Mouse (Mus musculus) testis, adult 2 months (tissue): Measurements from ENCODE around the gene Ltb.

ENCODE experiments used
- CTCF ChIP-seq: fragments of 200-500 bp; IDR thresholded peaks from 2 replicates; pipeline ENCODE4 v1.5.1; 2012; ENCODE audit warnings: low read depth, mild to moderate bottlenecking, inconsistent platforms, low read length, moderate library complexity; ENCODE audit not compliant: control insufficient read depth, insufficient read depth, insufficient replicate concordance
- POLR2A ChIP-seq: fragments of 200-500 bp; IDR thresholded peaks from 2 replicates; pipeline ENCODE4 v1.6.1; 2012; ENCODE audit warnings: low read depth, mild to moderate bottlenecking, inconsistent platforms, low read length, moderate library complexity; ENCODE audit not compliant: control insufficient read depth

DNA sequence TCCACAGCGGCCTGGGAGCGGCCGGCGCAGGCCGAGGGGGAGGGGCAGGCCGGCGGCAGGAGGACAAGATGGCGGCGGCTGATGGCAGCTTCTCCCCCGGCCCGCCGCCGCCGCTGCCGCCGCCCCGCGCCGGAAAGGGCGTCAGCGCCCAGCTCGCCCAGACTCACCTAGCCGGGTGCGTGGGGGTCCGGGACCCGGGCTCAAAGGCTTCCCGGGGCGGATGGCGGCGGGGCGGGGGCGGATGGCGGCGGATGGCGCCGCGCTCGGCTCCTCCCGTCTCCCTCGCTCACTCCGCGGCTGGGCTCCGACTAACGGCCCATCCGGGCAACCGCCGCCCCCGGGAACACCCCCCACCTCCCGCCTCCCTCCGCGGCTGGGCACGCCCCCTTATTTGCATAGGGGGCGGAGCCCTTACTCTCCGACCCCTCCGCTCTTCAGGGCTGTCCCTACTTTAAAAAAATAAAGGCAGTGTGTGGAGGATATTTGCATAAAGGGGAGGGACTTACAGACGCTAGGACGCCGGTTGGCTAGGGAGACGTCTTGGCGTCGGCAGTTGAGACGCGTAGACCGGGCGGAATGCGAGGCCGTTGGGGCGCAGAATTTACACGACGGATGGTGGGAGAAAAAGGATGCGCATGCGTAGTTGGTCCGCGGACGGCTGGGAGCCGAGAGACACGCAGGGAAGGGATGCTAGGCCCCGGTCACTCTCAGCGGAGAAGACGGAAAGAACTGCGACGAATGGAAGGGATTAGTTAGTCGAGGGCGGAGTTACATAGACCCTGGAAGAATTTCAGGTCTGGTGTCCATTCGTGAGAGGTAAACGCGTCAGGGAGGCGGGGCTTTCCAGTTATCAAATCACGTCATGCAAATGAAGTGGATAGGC lies 29.4 kb upstream of the Ltb start, which contains the start of gene Prrc2a:
- TF ChIP-seq CTCF (no peak), POLR2A (peak; percentile 88)
